Mouse (Mus musculus) CH12.LX (cell line): Measurements from ENCODE around the gene Kalrn. TPM values are rescaled to one million over a fixed set of nuclear protein-coding genes. Genes with fewer than 3 reads are reported as not detected.
A peak's percentile ranks its signal among the peaks of the same experiment; 100 is the strongest.

Source experiments
- DNase-seq: peaks from one replicate; pipeline ENCODE4 v3.0.0-alpha.2; 2013; ENCODE audit errors: extremely low read depth
- H3K27ac ChIP-seq: 2 replicates; pipeline ENCODE4 v1.5.1; 2012; ENCODE audit warnings: low read depth, mild to moderate bottlenecking, control low read depth, moderate library complexity; ENCODE audit not compliant: insufficient read depth
- H3K27me3 ChIP-seq: replicated peaks from 2 replicates; pipeline ENCODE3; 2012; ENCODE audit warnings: inconsistent platforms
- H3K36me3 ChIP-seq, 2 experiments: replicated peaks in 1 of 2; 2 replicates each; pipeline versions ENCODE3 to v1.6.1; 2012; ENCODE audit warnings: inconsistent platforms in 1 of 2, low read length in 1 of 2, mild to moderate bottlenecking in 1 of 2, mixed read lengths in 1 of 2, moderate library complexity in 1 of 2; ENCODE audit not compliant: control insufficient read depth in 1 of 2, insufficient read depth in 1 of 2
- H3K4me1 ChIP-seq, 2 experiments: 2 replicates each; pipeline ENCODE4 v1.6.1; 2012; ENCODE audit warnings: inconsistent platforms in 1 of 2, moderate library complexity in 1 of 2; ENCODE audit not compliant: insufficient read depth in 2 of 2, control insufficient read depth in 1 of 2
- H3K4me2 ChIP-seq: 2 replicates; pipeline ENCODE4 v1.6.1; 2012; ENCODE audit warnings: low read depth, mild to moderate bottlenecking, control low read depth; ENCODE audit not compliant: poor library complexity, insufficient read depth, severe bottlenecking
- H3K4me3 ChIP-seq, 3 experiments: fragments of 150-350 bp in 1 of 3; sonication (generic) in 1 of 3; replicated peaks in 1 of 3; 2 replicates each; pipeline versions ENCODE3 to v1.5.1; 2011 to 2012; ENCODE audit warnings: low read depth in 2 of 3, low read length in 2 of 3, mild to moderate bottlenecking in 2 of 3, moderate library complexity in 2 of 3, control low read depth in 1 of 3, improper control_type of control experiment in 1 of 3, inconsistent platforms in 1 of 3, mixed read lengths in 1 of 3; ENCODE audit not compliant: poor library complexity in 1 of 3
- H3K79me2 ChIP-seq: replicated peaks from 2 replicates; pipeline ENCODE4 v1.6.1; 2012; ENCODE audit warnings: mild to moderate bottlenecking, moderate library complexity; ENCODE audit not compliant: control insufficient read depth, poor library complexity, insufficient read depth, severe bottlenecking; ENCODE audit errors: extremely low read depth
- H3K9ac ChIP-seq: 2 replicates; pipeline ENCODE4 v1.6.1; 2012; ENCODE audit warnings: low read depth, mild to moderate bottlenecking, control low read depth, moderate library complexity; ENCODE audit not compliant: insufficient read depth
- H3K9me3 ChIP-seq: replicated peaks from 2 replicates; pipeline ENCODE3; 2012; ENCODE audit warnings: low read length, inconsistent platforms, mixed read lengths
- EP300 ChIP-seq: IDR thresholded peaks from 2 replicates; pipeline ENCODE4 v1.6.1; 2011; ENCODE audit warnings: low read length, improper control_type of control experiment
- ETS1 ChIP-seq: conservative IDR thresholded peaks from 2 replicates; pipeline ENCODE4 v1.6.1; 2012; ENCODE audit warnings: low read depth, mild to moderate bottlenecking, inconsistent platforms, low read length, improper control_type of control experiment, moderate library complexity
- GABPA ChIP-seq: IDR thresholded peaks from 2 replicates; pipeline ENCODE4 v1.6.1; 2012; ENCODE audit warnings: low read depth, low read length, improper control_type of control experiment, inconsistent platforms; ENCODE audit not compliant: insufficient replicate concordance
- IRF4 ChIP-seq: IDR thresholded peaks from 2 replicates; pipeline ENCODE4 v1.6.1; 2014; ENCODE audit warnings: low read depth, mild to moderate bottlenecking, inconsistent platforms, low read length, improper control_type of control experiment
- MAFK ChIP-seq: IDR thresholded peaks from 2 replicates; pipeline ENCODE4 v1.6.1; 2011; ENCODE audit warnings: low read length, improper control_type of control experiment; ENCODE audit not compliant: insufficient replicate concordance
- MAX ChIP-seq: IDR thresholded peaks from 2 replicates; pipeline ENCODE4 v1.6.1; 2011; ENCODE audit warnings: low read length, improper control_type of control experiment
- NELFE ChIP-seq: IDR thresholded peaks from 2 replicates; pipeline ENCODE4 v1.6.1; 2011; ENCODE audit warnings: low read depth, low read length, improper control_type of control experiment
- NRF1 ChIP-seq: IDR thresholded peaks from 2 replicates; pipeline ENCODE4 v1.6.1; 2014; ENCODE audit warnings: low read depth, mild to moderate bottlenecking, inconsistent platforms, low read length, improper control_type of control experiment, moderate library complexity
- POLR2AphosphoS2 ChIP-seq: IDR thresholded peaks from 2 replicates; pipeline ENCODE4 v1.6.1; 2011; ENCODE audit warnings: low read depth, low read length, improper control_type of control experiment
- SIN3A ChIP-seq: IDR thresholded peaks from 2 replicates; pipeline ENCODE4 v1.6.1; 2012; ENCODE audit warnings: low read length, improper control_type of control experiment, inconsistent platforms
- SMC3 ChIP-seq: IDR thresholded peaks from 2 replicates; pipeline ENCODE4 v1.6.1; 2011; ENCODE audit warnings: low read depth, low read length, improper control_type of control experiment
- TBP ChIP-seq: conservative IDR thresholded peaks from 2 replicates; pipeline ENCODE4 v1.6.1; 2011; ENCODE audit warnings: low read depth, low read length, improper control_type of control experiment
- TCF12 ChIP-seq: IDR thresholded peaks from 2 replicates; pipeline ENCODE4 v1.6.1; 2014; ENCODE audit warnings: low read depth, mild to moderate bottlenecking, inconsistent platforms, low read length, improper control_type of control experiment
- ZNF384 ChIP-seq: IDR thresholded peaks from 2 replicates; pipeline ENCODE4 v1.6.1; 2012; ENCODE audit warnings: low read depth, low read length, improper control_type of control experiment, inconsistent platforms
- dilution Hi-C: fragments of 300-500 bp; cut with MboI; formaldehyde crosslinking; loops from 2 replicates; pipeline ENCODE4 v1.14.3; 2020; ENCODE audit warnings: low sequenced_read_pairs; ENCODE audit not compliant: extremely low pct_unique_long_range_greater_than_20kb, extremely low pct_ligation_motif_present
- in situ Hi-C: fragments of 300-500 bp; cut with MboI; formaldehyde crosslinking; loops from 3 replicates; pipeline ENCODE4 v1.14.3; 2019; ENCODE audit warnings: low sequenced_read_pairs, low pct_ligation_motif_present, low pct_unique_long_range_greater_than_20kb, mixed read lengths
- polyA plus RNA-seq: library from polyadenylated mRNA; unstranded; fragments of >175 nt; gene quantifications from 2 replicates; pipeline ENCODE4 v1.2.1, GENCODE M21; 2012; ENCODE audit warnings: low read depth; ENCODE audit not compliant: insufficient read length
- total RNA-seq, 2 experiments: library from RNA; depleted of rRNA; stranded (reverse); fragments of 300-350 nt in 1 of 2; fragments of >200 nt in 1 of 2; gene quantifications; 2 replicates each; pipeline ENCODE4 v1.2.3; 2012 to 2014

Gene Kalrn
- total and polyA plus RNA-seq, 3 experiments: 0.08 to 0.09 TPM; not detected in 1

GRCm38 (mm10) chr16:34043048-34043795 lies 530.1 kb downstream of the Kalrn start:
- in situ Hi-C loops: no loop called here
- Histone ChIP-seq H3K27me3 (peaks cover 5% of the 10 kb centered on the region), H3K27ac (no peak overlapping the region), H3K9ac (no peak overlapping the region), H3K79me2 (no peaks in the 10 kb centered on the region), H3K4me3 (no peak overlapping the region), H3K36me3 (no peaks in the 10 kb centered on the region), H3K4me1 (peaks cover 6 to 23% of the 10 kb centered on the region in 2 experiments), H3K4me2 (no peak overlapping the region), H3K9me3 (no peaks in the 10 kb centered on the region)
- DNase-seq: peak; percentile 29
- TF ChIP-seq IRF4 (peak; percentile 53), EP300 (peak; percentile 42), SIN3A (no peak), TCF12 (no peak), MAFK (no peak), ETS1 (no peak)
- dilution Hi-C loops: no loop called here

- no peak for DNase-seq
- H3K9ac ChIP-seq: no peak overlapping the region
- H3K27ac ChIP-seq: no peak overlapping the region
- H3K9me3 ChIP-seq: no peaks in the 10 kb centered on the region
- H3K4me3 ChIP-seq: no peak overlapping the region
- no peaks in the 10 kb centered on the region for H3K36me3 ChIP-seq
- dilution Hi-C loops: no loop called here
- H3K4me1 ChIP-seq: peaks cover 6 to 27% of the 10 kb centered on the region in 2 experiments
- in situ Hi-C loops: no loop called here
- peaks cover 2% of the 10 kb centered on the region for H3K27me3 ChIP-seq
- H3K4me2 ChIP-seq: no peak overlapping the region
- no peaks in the 10 kb centered on the region for H3K79me2 ChIP-seq
- TF ChIP-seq MAX (no peak), NRF1 (no peak), ETS1 (no peak), TBP (no peak), POLR2AphosphoS2 (no peak), EP300 (no peak), NELFE (no peak)
These were observed 530.7 kb downstream of the Kalrn start for GRCm38 (mm10) chr16:34042586-34042985.

DNA sequence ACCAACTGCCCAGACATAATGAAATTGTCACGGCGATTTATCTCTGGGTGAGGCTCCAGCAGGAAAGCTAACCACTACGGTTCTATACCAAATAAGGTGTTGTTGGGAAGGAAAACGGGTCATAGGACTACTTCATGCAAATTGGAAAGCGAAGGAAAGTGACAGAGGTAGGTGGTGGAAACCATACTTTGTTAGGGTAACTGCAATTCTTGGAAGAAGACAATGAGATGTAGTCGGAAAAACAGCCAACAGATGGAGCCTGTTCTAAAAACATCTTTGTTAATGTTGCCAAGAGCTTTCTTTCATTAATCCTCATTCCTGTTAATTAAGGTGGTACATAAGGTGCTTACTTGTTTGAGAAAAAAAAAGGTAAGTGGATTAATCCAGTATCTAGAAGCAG lies 533.1 kb downstream of the Kalrn start:
- Histone ChIP-seq H3K27ac (no peak overlapping the region), H3K4me1 (peaks cover 9 to 37% of the 10 kb centered on the region in 2 experiments)
- in situ Hi-C loops: no loop called here

More for the DNA sequence above, 533.1 kb downstream of the Kalrn start:
- DNase-seq: no peak
- no peaks in the 10 kb centered on the region for H3K9me3 ChIP-seq
- TF ChIP-seq IRF4: no peak
- TF ChIP-seq ZNF384: no peak
- TF ChIP-seq SMC3: no peak
- TF ChIP-seq GABPA: no peak
- no peaks in the 10 kb centered on the region for H3K27me3 ChIP-seq
- H3K4me3 ChIP-seq: no peak overlapping the region
- no peaks in the 10 kb centered on the region for H3K36me3 ChIP-seq
- no peak overlapping the region for H3K4me2 ChIP-seq
- H3K9ac ChIP-seq: no peak overlapping the region
- dilution Hi-C loops: no loop called here
- H3K79me2 ChIP-seq: no peaks in the 10 kb centered on the region
